Mouse (Mus musculus) lung, postnatal 14 days (tissue): Measurements from ENCODE around the gene Zranb3.
A peak's percentile ranks its signal among the peaks of the same experiment; 100 is the strongest.

Source experiments
- DNase-seq: peaks from one replicate; pipeline ENCODE4 v3.0.0; 2021

Gene Zranb3

DNA sequence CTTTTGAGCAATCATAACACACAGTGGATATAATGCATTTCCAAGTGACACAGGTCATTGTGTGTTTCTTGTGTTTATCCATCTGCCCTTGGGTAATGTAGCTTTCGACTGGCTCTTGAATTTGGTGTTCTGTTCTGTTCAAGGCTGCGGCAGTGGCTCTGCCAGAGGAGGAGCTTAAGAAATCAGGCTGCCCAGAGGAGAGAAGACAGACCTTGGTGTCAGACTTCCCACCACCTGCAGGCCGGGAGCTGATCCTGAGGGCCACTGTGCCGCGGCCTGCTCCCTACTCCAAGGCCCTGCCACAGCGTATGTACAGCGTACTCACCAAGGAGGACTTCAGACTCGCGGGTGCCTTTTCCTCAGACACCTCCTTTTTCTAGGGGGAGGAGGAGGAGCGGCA is 160.6 kb downstream of the Zranb3 start:
- no peak for DNase-seq

DNA sequence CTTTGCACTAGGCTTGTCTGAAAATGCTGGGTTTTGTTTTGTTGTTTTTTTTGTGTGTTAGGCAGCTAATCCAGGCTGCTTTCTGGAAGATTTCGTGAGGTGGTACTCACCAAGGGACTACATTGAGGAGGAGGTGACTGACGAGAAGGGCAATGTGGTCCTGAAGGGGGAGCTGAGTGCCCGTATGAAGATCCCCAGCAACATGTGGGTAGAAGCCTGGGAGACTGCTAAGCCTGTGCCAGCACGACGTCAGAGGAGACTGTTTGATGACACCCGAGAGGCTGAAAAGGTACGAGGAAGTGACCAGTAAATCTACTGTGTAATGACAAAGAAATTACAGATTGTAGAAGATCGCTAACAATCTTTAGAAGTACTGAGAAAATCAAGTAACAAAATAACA is 165.6 kb downstream of the Zranb3 start:
- no peak for DNase-seq

DNA sequence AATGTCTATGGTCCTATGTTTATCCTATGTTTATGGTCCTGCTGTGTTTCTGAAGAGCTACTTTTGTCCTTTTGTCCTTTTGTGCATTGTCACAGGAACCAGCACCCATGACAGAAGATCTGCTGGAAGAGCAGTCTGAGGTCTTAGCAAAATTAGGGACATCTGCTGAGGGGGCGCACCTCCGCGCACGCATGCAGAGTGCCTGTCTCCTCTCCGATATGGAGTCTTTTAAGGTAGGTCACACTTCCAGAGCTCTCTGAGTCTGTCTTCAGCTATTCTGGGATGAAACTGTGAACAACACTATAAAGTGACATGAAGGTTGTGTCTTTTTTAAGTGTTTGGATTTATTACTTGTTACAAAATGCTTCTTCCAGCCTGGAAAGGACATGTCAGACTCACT is 168.5 kb downstream of the Zranb3 start:
- no peak for DNase-seq

DNA sequence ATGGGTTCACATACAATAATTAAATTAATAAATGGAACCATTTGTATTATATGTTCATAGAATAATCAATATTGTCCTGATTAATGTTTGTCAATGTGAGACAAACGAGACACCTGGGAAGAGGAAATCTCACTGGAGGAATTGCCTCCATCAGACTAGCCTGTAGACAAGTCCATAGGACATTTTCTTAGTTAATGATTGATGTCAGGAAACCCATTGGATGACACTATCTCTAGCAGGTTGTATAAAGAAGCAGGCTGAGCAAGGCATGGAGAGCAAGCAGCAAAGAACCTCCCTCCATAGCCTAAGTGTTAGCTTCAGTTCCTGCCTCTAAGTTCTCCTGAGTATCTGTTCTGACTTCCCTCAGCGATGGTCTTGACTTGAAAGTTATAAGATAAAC is 169.4 kb downstream of the Zranb3 start:
- DNase-seq: no peak

DNA sequence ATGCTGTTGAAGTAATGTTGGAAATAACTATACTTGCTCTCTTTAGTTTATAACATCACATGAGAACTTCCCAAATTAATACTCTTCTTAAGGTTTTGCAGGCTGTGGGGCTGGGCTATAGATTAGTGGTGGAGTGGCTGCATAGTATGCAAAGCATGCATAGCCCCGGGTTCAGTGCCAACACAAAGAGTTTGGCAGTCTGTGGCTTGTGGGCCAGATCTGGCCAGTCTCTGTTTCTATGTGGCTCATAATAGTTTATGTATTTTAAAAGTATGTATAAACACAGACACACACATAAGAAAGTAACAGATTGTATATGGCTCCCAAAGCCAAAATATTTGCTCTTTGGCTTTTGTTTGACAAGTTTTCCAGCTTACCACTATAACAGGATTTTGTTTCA is 187.0 kb downstream of the Zranb3 start:
- no peak for DNase-seq

DNA sequence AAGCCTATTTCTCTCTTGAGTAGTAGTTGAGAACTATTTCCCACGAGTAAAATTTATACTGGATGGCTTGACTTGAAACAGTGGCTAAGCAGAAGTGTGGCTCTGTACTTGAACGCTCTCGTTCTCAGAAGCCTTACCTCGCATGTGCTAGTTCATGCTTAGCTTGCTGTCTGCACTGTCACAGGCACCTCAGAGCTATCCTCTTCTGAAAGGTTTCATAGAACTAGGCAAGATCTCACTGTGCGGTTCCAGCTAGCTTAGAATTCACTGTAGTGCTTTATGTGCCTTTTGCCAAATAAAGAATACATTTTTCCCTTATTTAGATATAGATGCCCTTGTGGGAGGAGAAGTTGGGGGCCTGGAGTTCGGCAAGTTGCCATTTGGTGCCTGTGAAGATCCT is 187.5 kb downstream of the Zranb3 start:
- no peak for DNase-seq

DNA sequence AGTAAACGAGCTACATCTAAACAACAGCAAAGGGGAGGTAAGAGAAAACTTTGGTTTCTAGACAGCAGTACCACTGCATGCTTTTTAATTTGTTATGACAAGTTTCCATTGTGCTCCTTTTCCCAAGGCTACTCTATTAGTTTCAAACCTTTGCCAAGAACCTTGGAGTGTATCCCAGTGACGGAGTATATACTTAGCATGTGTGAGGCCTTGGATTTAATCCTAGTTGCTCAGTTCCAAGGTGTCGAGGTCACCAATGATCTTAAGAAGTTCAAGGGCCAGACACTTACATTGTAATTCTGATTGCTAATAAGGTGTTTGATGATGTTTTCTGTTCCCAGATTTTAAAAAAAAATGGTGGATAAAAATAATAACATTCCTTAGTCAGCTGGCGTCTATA is 189.7 kb downstream of the Zranb3 start:
- peak; percentile 4 for DNase-seq

DNA sequence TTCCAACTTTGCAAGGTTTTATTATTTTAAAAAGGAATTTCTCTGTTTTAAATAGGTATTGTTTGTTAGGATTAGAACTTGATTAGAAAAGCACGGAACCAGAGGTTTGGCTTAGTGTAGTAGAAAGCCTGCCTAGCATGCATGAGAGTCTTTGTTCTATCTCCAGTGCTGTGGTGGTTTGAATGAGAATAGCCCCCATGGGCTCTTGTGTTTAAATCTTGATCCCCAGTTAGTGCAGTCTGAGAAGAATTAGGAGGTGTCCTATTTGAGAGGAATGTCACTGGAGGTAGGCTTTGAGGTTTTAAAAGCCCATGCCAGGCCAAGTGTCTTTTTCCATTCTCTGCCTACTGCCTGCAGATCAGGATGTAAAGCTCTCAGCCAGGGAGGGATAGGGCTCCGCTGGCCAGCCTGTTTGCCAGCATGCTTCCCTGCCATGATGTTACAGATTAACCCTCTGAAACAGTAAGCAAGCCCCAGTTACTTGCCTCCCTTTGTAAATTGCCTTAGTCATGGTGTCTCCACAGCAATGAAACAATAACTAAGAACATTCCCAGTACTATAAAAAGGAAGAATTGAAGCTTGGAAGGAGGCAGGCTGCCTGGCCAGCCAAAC is 198.0 kb downstream of the Zranb3 start:
- DNase-seq: no peak
